Mouse (Mus musculus): ENCODE data around the gene Il12rb1.

DNA sequence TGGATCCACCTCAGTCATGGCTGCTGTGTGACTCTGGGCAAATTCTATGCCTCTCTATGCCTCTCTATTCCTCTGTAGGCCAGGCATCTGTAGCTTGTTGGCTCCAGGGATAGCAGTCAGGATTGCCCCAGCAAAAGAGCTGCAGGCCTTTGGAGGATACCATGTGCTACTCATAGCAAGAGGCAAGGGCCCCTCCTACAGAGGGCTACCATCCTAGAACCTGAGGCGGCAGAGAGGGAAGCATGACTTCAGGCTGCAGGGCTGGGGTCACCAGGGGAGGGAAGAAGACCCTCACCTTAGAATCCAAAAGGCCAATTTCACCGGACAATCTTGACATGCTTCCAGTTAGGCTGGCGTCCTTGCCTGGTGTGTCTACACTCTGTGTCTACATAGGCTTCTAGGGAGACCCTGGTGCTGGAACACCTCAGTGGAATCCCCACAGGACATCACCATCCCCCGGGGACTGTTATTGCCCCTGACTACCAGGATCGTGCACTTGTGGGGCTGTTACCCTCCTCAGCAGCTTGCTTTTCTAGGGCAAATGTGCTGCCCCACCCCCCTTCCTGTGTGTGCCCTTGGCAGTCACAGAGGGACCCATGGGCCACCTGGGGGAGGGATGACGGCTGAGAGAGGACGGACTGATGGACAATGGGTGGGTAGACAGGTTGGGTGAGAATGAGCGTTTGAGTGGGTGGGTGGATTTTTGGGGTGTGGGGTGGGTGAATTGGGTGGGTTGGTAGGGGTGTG lies 879 bp downstream of the Il12rb1 start:
- TF ChIP-seq POLR2A (IDR thresholded peaks at IDR 0.05; ENCODE audit: borderline replicate concordance, low read depth, low read length) (no peak), CTCF (IDR thresholded peaks at IDR 0.05; ENCODE audit: low read depth, low read length) (no peak)
